Mouse (Mus musculus) E14TG2a.4 (cell line): Measurements from ENCODE around the gene Rgma.

Experiments used
- CTCF ChIP-seq: conservative IDR thresholded peaks from 2 replicates; pipeline ENCODE4 v1.5.1; 2014; ENCODE audit warnings: low read length
- NANOG ChIP-seq: IDR thresholded peaks from 2 replicates; pipeline ENCODE4 v1.6.1; 2014; ENCODE audit warnings: borderline replicate concordance, low read length, mixed read lengths
- POU5F1 ChIP-seq: IDR thresholded peaks from 2 replicates; pipeline ENCODE4 v1.6.1; 2014; ENCODE audit warnings: low read length, borderline replicate concordance

- TF ChIP-seq CTCF (no peak), NANOG (no peak), POU5F1 (no peak)
These were observed 47.7 kb upstream of the Rgma start for GRCm38 (mm10) chr7:73327652-73328051.
